ENCODE assay signal across 18 mouse cellular contexts in genomic region chr4:35823322-35823870, GRCm38 (mm10).
"Had no signal": no experiment of that assay in that cellular context is flagged by ENCODE, and none has a peak within 500 bp of the region (broad histone marks: within the 10 kb centered on the region; RNA-seq: fewer than 3 reads in every experiment).

No protein-coding gene starts in this region.

- H3K27me3 ChIP-seq: liver, embryonic 13.5 days; midbrain, embryonic 12.5 days; neural tube, embryonic 12.5 days; stomach, embryonic 15.5 days had no signal

- H3K27ac ChIP-seq: kidney, postnatal 0 days; layer of hippocampus, adult 2 months; left cerebral cortex, adult 2 months; liver, embryonic 13.5 days; macrophage; midbrain, embryonic 12.5 days; neural tube, embryonic 12.5 days; stomach, embryonic 15.5 days had no signal

- H3K9me3 ChIP-seq: liver, embryonic 13.5 days; neural tube, embryonic 12.5 days; stomach, embryonic 15.5 days had no signal

- H3K4me3 ChIP-seq: layer of hippocampus, adult 2 months; left cerebral cortex, adult 2 months; liver, embryonic 13.5 days; midbrain, embryonic 12.5 days; neural tube, embryonic 12.5 days; stomach, embryonic 15.5 days had no signal

- H3K36me3 ChIP-seq: liver, embryonic 13.5 days; midbrain, embryonic 12.5 days; neural tube, embryonic 12.5 days; stomach, embryonic 15.5 days had no signal

- DNase-seq: kidney, adult 2 months; kidney, postnatal 25 days; layer of hippocampus, postnatal 36 days; liver, embryonic 13.5 days; lung, embryonic 14.5 days; retina, postnatal 1 day; right cerebral cortex, postnatal 25 days; spleen, adult 18-20 months; thymus, postnatal 25 days had no signal

- H3K4me2 ChIP-seq: liver, embryonic 13.5 days; lung, embryonic 14.5 days; midbrain, embryonic 12.5 days; neural tube, embryonic 12.5 days; stomach, embryonic 15.5 days had no signal

- ATAC-seq: lung, postnatal 0 days; midbrain, embryonic 16.5 days had no signal

- H3K9ac ChIP-seq: liver, embryonic 13.5 days; lung, embryonic 14.5 days; midbrain, embryonic 12.5 days; neural tube, embryonic 12.5 days; stomach, embryonic 15.5 days had no signal

- H3K4me1 ChIP-seq: liver, embryonic 13.5 days; midbrain, embryonic 12.5 days; neural tube, embryonic 12.5 days; stomach, embryonic 15.5 days had no signal
